Mouse (Mus musculus) urinary bladder, postnatal 36 days (tissue): Measurements from ENCODE around the gene Ikzf1.

ENCODE experiments used
- DNase-seq, 2 experiments: peaks; one replicate each; pipeline ENCODE4 v3.0.0; 2022; ENCODE audit warnings: low spot score in 2 of 2, mixed read lengths in 1 of 2

Gene Ikzf1

GRCm38 (mm10) chr11:11690059-11690844 lies 5.4 kb downstream of the Ikzf1 start:
- no peak for DNase-seq

- DNase-seq = no peak
These were observed 6.0 kb downstream of the Ikzf1 start for GRCm38 (mm10) chr11:11690845-11691196.

DNA sequence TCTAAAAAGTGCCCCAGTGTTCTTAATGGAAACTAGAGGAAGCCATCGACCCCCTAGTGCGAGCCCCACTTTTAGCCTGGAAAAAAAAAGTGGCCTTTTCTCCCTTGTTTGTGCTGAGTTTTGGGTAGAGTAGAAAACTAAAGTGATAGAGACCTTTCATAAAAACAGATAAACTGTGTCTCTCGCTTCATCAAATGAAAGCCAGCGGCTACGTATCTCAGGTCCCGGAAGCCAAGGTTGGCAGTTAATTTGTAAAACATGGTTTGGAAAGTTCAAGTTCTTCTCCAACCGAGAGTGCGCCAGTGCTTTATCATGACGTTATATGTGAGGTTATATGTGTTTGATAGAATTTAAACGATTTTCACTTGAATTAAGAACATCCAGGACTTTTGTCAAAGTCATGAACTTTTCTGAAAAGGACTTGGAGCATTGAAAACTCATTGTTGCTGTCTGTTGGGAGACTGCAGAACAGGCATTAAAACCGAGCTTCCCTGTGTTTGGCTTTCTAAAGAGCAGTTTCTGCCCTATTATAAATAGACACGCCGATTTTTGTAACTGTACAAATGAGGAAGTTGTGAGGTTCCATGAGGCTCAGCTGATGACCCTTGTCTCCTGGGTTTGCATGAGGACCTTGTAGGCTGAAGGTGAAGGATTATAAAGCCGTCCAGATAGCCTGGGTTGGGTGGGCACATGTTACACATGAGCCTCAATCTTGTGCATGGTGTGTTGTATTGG lies 6.7 kb downstream of the Ikzf1 start:
- DNase-seq = no peak

GRCm38 (mm10) chr11:11692558-11693166 lies 7.9 kb downstream of the Ikzf1 start:
- no peak for DNase-seq

DNA sequence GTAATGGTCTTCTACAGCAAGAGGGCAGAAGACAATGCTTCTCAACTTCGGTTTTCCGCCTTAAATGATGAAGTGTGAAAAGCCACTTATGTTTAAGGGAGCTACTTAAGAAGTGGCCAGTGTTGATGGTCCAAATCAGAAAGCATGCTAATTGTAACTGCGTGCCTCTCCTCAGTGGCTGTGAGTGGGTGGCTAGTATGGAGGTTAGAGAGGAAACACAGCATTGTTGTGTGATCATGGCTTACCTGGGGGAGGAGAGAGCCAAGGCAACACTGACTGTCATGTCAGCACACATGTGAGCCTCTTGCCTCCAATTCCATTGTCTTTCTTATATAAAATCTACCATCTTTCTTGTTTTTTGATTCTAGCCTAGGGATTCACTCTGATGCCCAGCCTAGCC lies 8.6 kb downstream of the Ikzf1 start:
- no peak for DNase-seq

- no peak for DNase-seq
These were observed 9.3 kb downstream of the Ikzf1 start for GRCm38 (mm10) chr11:11694072-11694471.

DNA sequence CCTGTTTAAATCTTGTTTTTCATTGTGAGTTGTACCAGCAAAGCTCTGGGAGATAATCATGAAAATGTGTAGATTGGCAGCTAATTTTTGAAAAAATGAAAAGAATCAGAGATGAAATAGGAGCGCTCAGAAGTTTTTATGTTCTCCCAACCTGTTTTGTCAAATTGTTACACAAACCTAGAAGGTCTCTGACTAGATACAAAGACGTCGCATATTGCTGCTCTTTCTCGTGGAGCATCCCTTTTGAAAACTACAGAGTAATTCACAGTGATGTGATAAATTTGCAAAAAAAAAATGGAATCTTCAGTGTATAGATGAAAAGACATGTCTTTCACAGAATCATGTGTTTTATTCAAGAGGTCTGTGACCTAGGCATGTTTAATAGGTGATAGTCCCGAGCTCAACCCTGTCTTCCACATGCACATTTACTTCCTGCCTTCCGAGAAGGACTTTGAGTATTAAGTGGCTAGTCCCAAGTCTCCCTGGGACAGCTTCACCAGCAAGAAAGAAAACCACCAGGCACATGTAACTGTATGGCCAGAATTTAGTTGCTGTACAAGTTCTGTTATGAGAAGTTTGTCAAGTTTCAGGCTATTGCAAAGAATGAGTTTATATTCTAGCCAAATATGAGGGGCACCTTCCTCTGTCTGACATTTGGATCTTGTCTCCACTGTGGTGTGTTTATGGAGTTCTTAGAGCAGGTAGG lies 9.8 kb downstream of the Ikzf1 start:
- no peak for DNase-seq

DNA sequence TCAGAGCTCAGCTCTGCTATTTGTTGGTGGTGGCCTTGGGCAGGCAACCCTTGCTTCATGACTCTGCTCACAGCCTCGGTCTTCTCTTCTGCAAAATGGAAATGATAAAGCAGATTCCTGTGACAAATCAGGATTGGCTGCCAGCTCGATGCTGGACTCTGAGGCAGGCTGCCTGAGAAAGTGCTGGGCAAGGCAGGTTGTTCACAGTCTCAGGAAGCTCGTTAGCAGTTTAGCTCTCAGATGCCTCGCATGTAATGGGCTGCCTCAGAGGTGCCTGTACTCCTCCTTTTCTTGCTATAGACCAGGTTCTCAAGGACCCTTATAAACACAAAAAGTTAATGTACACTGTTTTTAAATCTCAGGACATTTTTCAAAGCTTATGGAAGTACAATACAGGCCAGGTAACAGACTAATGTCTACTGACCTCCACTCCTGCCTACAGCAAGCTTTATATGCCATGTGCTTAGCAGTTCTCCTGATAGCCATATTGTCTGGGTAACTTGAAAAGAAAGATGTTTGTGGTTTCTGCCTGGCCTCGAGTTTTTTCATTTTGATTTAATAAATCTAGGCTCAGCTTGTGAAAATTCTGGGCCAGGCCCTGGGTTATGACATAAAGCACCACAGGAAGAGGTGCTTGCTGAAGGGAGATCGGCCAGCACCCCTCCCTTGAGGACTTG lies 10.5 kb downstream of the Ikzf1 start:
- DNase-seq = no peak

DNA sequence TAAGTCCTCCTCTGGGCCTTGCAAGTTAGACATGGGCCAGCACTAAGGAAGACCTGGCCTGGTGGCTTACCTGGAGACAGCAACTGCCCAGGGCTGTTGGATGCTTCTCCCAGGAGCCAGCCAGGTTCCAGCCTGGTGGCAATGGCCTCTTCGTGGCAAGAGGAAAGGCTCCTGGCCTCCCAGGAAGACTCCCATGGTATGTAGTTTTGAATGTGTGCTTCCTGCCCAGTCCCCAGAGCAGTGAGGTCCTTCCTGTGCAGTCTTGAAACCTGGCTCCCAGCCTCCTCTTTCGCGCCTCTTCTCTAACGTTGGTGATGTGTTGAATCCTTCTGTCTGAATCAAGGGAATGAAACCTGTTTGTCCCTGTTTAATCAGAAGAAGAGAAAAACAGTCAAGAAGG lies 11.1 kb downstream of the Ikzf1 start:
- DNase-seq = no peak

GRCm38 (mm10) chr11:11696814-11697213 lies 12.0 kb downstream of the Ikzf1 start:
- DNase-seq = no peak

DNA sequence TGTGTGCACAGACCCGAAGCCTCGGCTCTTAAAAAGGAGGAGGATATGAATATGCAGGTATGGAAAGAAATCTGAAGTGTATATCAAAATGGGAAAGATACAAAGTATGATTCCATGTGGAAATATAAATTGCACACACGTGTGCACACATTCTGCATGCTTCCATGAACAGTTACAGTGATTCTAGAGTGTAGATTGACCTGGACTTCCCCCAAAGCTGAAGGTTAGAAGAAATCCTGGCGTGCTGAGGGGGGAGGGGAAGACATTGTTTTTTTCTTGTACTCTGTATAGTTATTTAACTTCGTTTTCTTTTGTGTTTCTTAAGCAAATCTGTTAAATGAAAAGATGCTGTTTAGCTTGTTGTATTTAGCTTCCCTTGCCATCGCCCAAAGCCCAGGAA lies 16.6 kb downstream of the Ikzf1 start:
- DNase-seq = no peak

GRCm38 (mm10) chr11:11703776-11704175 lies 19.0 kb downstream of the Ikzf1 start:
- no peak for DNase-seq

DNA sequence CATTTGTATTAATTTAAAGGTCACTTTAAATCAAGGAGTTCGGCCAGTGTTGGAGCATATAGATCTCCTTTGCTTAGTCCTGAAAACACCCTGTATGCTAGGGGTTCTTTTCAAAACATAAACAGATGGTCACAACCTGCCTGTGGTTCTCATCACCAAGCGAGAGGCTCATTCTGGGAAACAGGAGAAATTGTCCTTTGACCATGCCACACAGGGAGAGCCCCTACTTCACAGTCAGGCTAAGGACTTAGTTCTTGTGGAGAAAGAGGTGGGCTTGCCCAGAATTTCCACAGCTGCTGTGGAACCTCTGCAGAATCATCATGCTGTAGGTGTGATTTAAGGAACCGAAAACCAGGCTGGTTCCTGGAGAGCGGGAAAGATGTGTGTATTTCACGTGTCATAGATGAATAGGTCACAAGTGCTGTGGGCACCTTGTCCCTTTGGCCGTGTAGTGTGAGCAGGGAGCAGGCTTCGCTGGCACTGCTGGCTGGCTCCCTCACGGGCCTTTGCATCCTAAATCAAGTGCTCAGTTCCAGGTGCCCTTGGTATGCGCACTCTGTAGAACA lies 23.4 kb downstream of the Ikzf1 start:
- no peak for DNase-seq

- DNase-seq = no peak
These were observed 24.5 kb downstream of the Ikzf1 start for GRCm38 (mm10) chr11:11709311-11709710.

DNA sequence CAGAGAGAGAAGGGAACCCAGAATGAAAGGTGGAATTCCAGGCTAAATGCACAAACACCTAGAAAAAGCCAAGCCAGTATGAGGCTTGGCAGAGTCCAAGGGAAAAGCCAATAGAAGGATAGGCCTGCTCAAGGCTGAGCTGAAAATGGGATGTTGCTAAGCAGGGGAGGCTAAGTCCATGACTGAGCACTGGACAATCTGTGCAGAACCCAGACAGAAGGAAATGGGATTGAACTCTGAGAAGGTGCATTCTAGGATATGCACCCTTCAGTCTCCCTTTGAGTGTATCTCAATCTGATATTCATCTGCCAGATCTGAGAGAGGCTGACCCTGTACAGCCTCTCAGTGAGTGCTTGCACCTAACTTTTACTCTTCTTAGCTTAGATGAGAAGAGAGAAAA lies 25.9 kb downstream of the Ikzf1 start:
- DNase-seq = no peak

DNA sequence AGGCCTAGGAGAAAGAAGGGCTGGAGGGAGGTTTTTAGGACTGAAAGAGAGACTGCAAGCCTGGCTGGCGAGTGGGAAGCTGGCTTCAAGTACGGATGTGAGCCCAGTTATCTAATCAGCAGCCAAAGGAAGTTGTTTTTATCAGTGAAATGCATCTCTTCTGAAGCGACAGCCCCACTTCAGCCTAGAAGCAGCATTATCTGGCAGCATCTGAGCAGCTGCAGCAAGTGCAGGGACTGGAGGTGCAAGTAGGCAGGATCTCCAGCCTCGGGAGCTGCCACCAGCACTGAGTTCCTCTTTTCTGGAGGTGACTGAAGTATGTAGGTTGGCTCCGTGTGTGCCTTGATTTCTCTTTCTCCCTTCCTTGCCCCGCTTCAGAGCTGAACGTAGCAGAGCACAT lies 26.9 kb downstream of the Ikzf1 start:
- DNase-seq = no peak

DNA sequence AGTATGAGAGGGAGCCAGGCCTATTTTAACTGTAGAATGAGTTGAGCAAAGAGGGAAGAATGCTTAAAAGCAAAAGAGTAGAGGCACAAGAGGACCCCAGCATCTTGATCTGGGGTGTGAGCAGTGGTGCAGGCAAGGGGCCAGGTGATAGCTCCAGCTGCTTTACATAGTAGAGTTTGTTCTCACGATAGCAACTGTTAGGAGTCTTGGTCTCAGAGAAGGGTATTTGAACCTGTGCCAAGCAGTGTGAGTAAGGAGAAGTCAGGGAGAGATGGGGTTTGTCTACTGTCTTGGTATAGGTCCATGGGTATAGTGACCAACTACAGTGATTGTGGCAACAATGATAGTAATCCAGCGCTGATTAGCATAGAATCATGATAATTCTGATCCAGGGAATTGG lies 29.9 kb downstream of the Ikzf1 start:
- no peak for DNase-seq

DNA sequence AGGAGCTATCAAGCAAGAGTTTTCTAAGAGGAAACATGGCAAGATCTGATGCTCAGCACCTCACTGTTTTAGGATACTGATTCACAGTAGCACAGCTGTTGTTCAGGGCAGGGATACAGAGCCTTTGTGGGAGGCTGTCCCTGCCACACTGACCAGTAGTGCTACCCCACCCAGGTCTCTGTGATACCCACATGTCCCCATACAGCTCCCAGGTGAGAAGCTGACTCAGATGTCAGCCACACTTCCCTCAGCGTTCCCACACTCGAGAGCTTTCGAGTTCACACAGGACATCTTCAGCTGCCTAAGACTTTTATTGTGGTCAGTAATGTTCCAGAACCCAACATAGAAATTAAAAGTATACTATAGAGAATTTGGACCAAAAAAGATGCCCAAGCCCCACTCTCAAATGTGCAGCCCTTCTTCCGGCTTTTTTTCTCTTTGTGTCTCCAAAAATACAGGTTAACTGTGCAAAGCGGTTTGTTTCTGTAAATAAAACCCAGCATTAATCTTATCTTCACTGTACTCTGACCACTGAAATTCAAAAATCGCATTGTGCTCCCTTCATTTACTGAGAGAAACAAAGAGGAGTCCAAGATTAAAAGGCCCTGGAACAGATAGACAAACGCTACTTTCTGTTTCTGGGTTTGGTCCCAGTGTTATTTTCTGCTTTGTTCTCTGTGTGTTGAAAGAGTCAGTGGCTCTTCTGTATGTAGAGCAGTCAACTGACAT lies 31.3 kb downstream of the Ikzf1 start:
- DNase-seq = no peak

DNA sequence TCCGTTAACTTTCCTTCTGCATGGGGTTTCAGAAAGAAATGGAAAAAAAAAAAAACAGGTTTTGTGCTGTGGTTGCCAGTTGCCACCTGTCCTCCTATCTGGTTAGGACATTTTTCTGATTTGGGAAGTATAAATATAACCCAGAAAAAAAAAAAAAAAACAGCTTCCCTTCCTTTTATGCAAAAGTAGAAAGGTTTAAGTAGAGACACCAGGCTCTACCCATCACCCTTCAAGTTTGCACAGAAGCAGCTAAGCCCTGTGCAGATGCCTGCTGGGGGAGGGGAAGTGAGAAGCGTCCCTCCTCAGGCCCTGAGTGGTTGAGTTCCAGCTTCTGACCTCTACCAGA lies 31.9 kb downstream of the Ikzf1 start:
- no peak for DNase-seq

DNA sequence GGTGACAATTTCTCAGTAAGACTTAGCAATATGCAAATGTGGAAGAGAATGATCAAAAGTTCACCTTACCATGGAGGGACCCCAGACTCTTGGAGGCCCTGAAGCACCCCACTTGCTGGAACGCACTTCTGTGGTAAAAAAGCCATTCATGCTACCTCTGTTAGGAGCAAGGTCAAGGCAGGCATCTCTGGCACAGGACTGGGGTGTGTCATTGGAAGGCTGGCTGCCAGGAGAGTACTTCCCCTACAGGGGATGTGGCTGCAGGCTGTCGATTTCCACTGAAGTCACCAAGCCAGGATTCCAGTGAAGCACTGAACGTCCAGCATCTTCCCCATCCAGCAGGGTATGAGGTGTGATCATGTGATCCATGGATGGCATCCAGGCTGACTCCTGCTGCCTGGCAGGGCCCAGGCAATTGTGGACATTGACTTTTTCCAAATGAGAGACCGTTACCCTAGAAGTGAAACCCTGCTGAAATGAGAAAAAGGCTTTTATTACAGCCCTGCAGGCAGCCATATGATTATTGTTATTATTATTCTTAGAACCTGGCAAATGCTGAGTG lies 32.9 kb downstream of the Ikzf1 start:
- DNase-seq = no peak

DNA sequence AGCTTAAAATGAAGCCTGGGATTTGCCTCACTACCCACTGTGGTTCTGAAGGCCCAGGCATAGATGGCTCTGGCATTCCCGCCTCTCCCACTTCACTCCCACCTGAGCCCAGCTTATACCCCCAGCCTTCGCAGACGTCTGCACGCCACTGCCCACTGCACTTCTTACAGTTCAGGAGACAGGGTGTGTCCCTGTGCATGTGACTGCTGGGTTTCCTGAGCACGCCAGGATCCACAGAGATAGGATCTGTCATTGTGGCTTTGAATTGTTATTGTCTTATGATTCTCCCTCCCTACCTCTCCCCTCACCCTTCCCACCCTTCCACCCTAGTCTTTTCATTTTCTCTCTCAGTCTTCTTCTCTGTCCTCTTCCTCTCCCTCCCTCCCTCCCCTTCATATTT lies 34.9 kb downstream of the Ikzf1 start:
- no peak for DNase-seq
